Mouse (Mus musculus) intestine, embryonic 16.5 days (tissue): Measurements from ENCODE around the gene Tmem94. TPM values are rescaled to one million over a fixed set of nuclear protein-coding genes. Genes with fewer than 3 reads are reported as not detected.
"Not testable (repeated sequence)": the region's sequence is repeated elsewhere in the genome, so short reads cannot be mapped to it uniquely, and the experiment has no call there.

ENCODE experiments used
- ATAC-seq: fragments of 200-750 bp; cut with Nextera tagmentation; 2 replicates; pipeline ENCODE4 v1.8.0; 2017; ENCODE audit warnings: moderate TSS enrichment, moderate library complexity
- H3K27ac ChIP-seq: fragments of 300-500 bp; sonication (generic); 2 replicates; pipeline ENCODE4 v1.5.1; 2014; ENCODE audit warnings: mild to moderate bottlenecking, low read length
- H3K27me3 ChIP-seq: fragments of 300-500 bp; sonication (generic); replicated peaks from 2 replicates; pipeline ENCODE4 v1.6.1; 2014; ENCODE audit warnings: low read length, control low read depth, mixed read lengths; ENCODE audit not compliant: control insufficient read depth, insufficient read depth
- H3K36me3 ChIP-seq: fragments of 300-500 bp; sonication (generic); 2 replicates; pipeline ENCODE4 v1.6.1; 2014; ENCODE audit warnings: low read length, control low read depth; ENCODE audit not compliant: control insufficient read depth, insufficient read depth
- H3K4me1 ChIP-seq: fragments of 300-500 bp; sonication (generic); 2 replicates; pipeline ENCODE4 v1.6.1; 2014; ENCODE audit warnings: low read length, control low read depth, mixed read lengths; ENCODE audit not compliant: control insufficient read depth, insufficient read depth
- H3K4me2 ChIP-seq: fragments of 300-500 bp; sonication (generic); 2 replicates; pipeline ENCODE4 v1.6.1; 2014; ENCODE audit warnings: low read depth, low read length, control low read depth
- H3K4me3 ChIP-seq: fragments of 300-500 bp; sonication (generic); 2 replicates; pipeline ENCODE4 v1.5.1; 2014; ENCODE audit warnings: mild to moderate bottlenecking, low read length
- H3K9ac ChIP-seq: fragments of 300-500 bp; sonication (generic); 2 replicates; pipeline ENCODE4 v1.6.1; 2014; ENCODE audit warnings: low read depth, low read length
- H3K9me3 ChIP-seq: fragments of 300-500 bp; sonication (generic); 2 replicates; pipeline ENCODE4 v1.6.1; 2016; ENCODE audit warnings: low read length, control low read depth; ENCODE audit not compliant: control insufficient read depth
- WGBS: fragments of 180-500 bp; shearing (Covaris S2); extraction: QIAGEN DNeasy Blood & Tissue Kit; methylation state at CpG from one replicate; pipeline ENCODE4 v1.1.7; 2014; 5-methylcytosine and 5-hydroxymethylcytosine counted together
- polyA plus RNA-seq: library from polyadenylated mRNA; unstranded; fragments of >200 nt; fragmentation: Nextera tagmentation; extraction: Ambion mirVana; gene quantifications from 2 replicates; pipeline ENCODE4 v1.2.1, GENCODE M21; 2015

Gene Tmem94
- polyA plus RNA-seq, 1 experiment from 2014 or later: 19.7 TPM

GRCm38 (mm10) chr11:115762176-115762575, 3.1 kb upstream of the Tmem94 start:
- not testable (repeated sequence) for ATAC-seq, H3K36me3 ChIP-seq, H3K27ac ChIP-seq, H3K4me2 ChIP-seq, H3K4me1 ChIP-seq, H3K27me3 ChIP-seq, H3K9ac ChIP-seq, H3K4me3 ChIP-seq, H3K9me3 ChIP-seq
- WGBS: 89% methylated on average over 7 of the region's 7 CpGs

GRCm38 (mm10) chr11:115764698-115765097, 535 bp upstream of the Tmem94 start:
- Histone ChIP-seq H3K9ac (peak overlapping the region; percentile 50; the same call in 1 of the 2 replicates), H3K27me3 (no peaks in the 10 kb centered on the region), H3K4me3 (peak overlapping the region; percentile 92), H3K36me3 (no peaks in the 10 kb centered on the region), H3K27ac (no peak overlapping the region; the same call in 1 of the 2 replicates), H3K4me1 (peaks cover 10% of the 10 kb centered on the region), H3K4me2 (peak overlapping the region; percentile 59), H3K9me3 (no peaks in the 10 kb centered on the region)
- no peak for ATAC-seq
- WGBS: 27% methylated on average over 2 of the region's 2 CpGs

- no peaks in the 10 kb centered on the region for H3K9me3 ChIP-seq
- no peaks in the 10 kb centered on the region for H3K27me3 ChIP-seq
- H3K4me2 ChIP-seq: peak overlapping the region; percentile 82
- under 1% methylated on average over 34 of the region's 34 CpGs for WGBS
- no peaks in the 10 kb centered on the region for H3K36me3 ChIP-seq
- peak overlapping the region; percentile 97 for H3K9ac ChIP-seq
- peak overlapping the region; percentile 92 for H3K4me3 ChIP-seq
- peak; percentile 91 for ATAC-seq
- peak overlapping the region; percentile 90 for H3K27ac ChIP-seq
- peaks cover 13% of the 10 kb centered on the region for H3K4me1 ChIP-seq
Measured at GRCm38 (mm10) chr11:115765607-115766141, 441 bp downstream of the Tmem94 start.

GRCm38 (mm10) chr11:115766356-115766943, 1.2 kb downstream of the Tmem94 start:
- H3K4me1 ChIP-seq: peaks cover 13% of the 10 kb centered on the region
- peak overlapping the region; percentile 90 for H3K27ac ChIP-seq
- H3K4me3 ChIP-seq: peak overlapping the region; percentile 92
- H3K9me3 ChIP-seq: no peaks in the 10 kb centered on the region
- no peak for ATAC-seq
- no peaks in the 10 kb centered on the region for H3K27me3 ChIP-seq
- 36% methylated on average over 13 of the region's 13 CpGs for WGBS
- H3K9ac ChIP-seq: peak overlapping the region; percentile 97
- peak overlapping the region; percentile 82 for H3K4me2 ChIP-seq
- no peaks in the 10 kb centered on the region for H3K36me3 ChIP-seq

GRCm38 (mm10) chr11:115766981-115767380, 1.7 kb downstream of the Tmem94 start:
- Histone ChIP-seq H3K4me2 (peak overlapping the region; percentile 82), H3K9ac (no peak overlapping the region), H3K9me3 (no peaks in the 10 kb centered on the region), H3K4me3 (no peak overlapping the region), H3K36me3 (no peaks in the 10 kb centered on the region), H3K4me1 (peaks cover 13% of the 10 kb centered on the region), H3K27ac (no peak overlapping the region), H3K27me3 (no peaks in the 10 kb centered on the region)
- 77% methylated on average over 8 of the region's 8 CpGs for WGBS
- no peak for ATAC-seq

- WGBS: 89% methylated on average over 3 of the region's 3 CpGs
- Histone ChIP-seq H3K27me3 (no peaks in the 10 kb centered on the region), H3K4me1 (peaks cover 13% of the 10 kb centered on the region), H3K27ac (no peak overlapping the region), H3K9ac (no peak overlapping the region), H3K4me2 (no peak overlapping the region), H3K36me3 (no peaks in the 10 kb centered on the region), H3K4me3 (no peak overlapping the region), H3K9me3 (no peaks in the 10 kb centered on the region)
- no peak for ATAC-seq
Measured at GRCm38 (mm10) chr11:115768896-115769295, 3.7 kb downstream of the Tmem94 start.

GRCm38 (mm10) chr11:115774653-115775052, 9.4 kb downstream of the Tmem94 start:
- Histone ChIP-seq H3K27ac (no peak overlapping the region), H3K9me3 (no peaks in the 10 kb centered on the region), H3K4me2 (no peak overlapping the region), H3K9ac (no peak overlapping the region), H3K27me3 (no peaks in the 10 kb centered on the region), H3K4me1 (peaks cover 29% of the 10 kb centered on the region), H3K36me3 (no peaks in the 10 kb centered on the region), H3K4me3 (no peak overlapping the region)
- no peak for ATAC-seq
- WGBS: 57% methylated on average over 4 of the region's 4 CpGs

GRCm38 (mm10) chr11:115775821-115776665, 10.8 kb downstream of the Tmem94 start:
- Histone ChIP-seq H3K4me2 (no peak overlapping the region), H3K4me3 (no peak overlapping the region), H3K9ac (peak overlapping the region; percentile 16; the same call in 1 of the 2 replicates), H3K9me3 (no peaks in the 10 kb centered on the region), H3K36me3 (no peaks in the 10 kb centered on the region), H3K27me3 (no peaks in the 10 kb centered on the region), H3K4me1 (peaks cover 40% of the 10 kb centered on the region), H3K27ac (no peak overlapping the region)
- ATAC-seq: no peak
- 60% methylated on average over 18 of the region's 18 CpGs for WGBS

GRCm38 (mm10) chr11:115776954-115777353, 11.7 kb downstream of the Tmem94 start:
- H3K4me2 ChIP-seq: no peak overlapping the region
- H3K9me3 ChIP-seq: no peaks in the 10 kb centered on the region
- ATAC-seq: no peak
- H3K4me3 ChIP-seq: no peak overlapping the region
- no peaks in the 10 kb centered on the region for H3K36me3 ChIP-seq
- no peak overlapping the region for H3K27ac ChIP-seq
- H3K27me3 ChIP-seq: no peaks in the 10 kb centered on the region
- no peak overlapping the region for H3K9ac ChIP-seq
- 81% methylated on average over 9 of the region's 9 CpGs for WGBS
- H3K4me1 ChIP-seq: peaks cover 40% of the 10 kb centered on the region
